Mouse (Mus musculus) bone marrow, adult 2 months (tissue): ENCODE results near the gene Mob3a.

Source experiments
- CTCF ChIP-seq: fragments of 200-500 bp; IDR thresholded peaks from 2 replicates; pipeline ENCODE4 v1.5.1; 2011; ENCODE audit warnings: low read length, control low read depth; ENCODE audit not compliant: control insufficient read depth, insufficient read depth
- POLR2A ChIP-seq: fragments of 200-500 bp; IDR thresholded peaks from 2 replicates; pipeline ENCODE4 v1.6.1; 2011; ENCODE audit warnings: low read depth, mild to moderate bottlenecking, control low read depth, low read length, borderline replicate concordance; ENCODE audit not compliant: control insufficient read depth

GRCm38 (mm10) chr10:80698605-80699004 is 3.2 kb downstream of the Mob3a start:
- TF ChIP-seq POLR2A (no peak; the same call in 1 of the 2 replicates), CTCF (no peak)
